Mouse (Mus musculus): ENCODE measurements at regions not wholly inside any gene's neighbourhood (a gene's known extent, or its start where the extent isn't known, plus 50 kb on each side); places are given as distances from the start of the nearest gene placed in this dataset.

DNA sequence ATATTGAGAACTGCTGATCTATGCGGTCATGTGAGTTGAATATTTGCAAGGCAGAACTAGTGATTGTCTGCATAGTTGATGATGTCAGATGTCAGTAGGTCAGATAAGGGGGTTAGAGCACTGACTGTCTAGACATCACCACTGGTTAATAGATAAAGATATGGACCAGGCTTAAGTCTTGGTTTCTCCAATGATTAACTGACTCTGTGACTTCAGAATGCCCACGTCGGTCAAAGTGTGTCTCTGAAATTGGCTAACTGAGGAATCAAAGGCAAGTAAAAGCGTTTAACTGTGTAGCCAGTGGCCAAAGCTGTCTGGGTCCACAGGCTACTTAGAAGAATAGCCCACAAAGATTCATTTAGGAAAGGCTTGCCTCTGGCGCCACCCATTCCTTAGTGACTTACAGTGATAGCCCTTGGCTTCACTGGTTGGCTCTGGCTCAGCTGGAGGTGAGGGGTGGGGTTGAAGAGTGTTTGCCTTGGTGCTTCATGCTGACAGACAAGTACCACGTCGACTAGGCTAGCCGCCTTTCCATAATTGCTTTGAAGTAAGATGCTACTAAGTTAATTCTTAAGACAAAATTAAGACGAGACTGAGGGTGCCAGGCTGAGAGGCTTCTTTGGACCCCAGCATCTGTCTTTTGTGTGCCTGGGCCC lies 463.1 kb downstream of the Insc start:
- TF ChIP-seq POLR2A (IDR thresholded peaks at IDR 0.05; ENCODE audit: low read depth, low read length) = no peak
- TF ChIP-seq CTCF (IDR thresholded peaks at IDR 0.05; ENCODE audit: borderline replicate concordance, insufficient read depth, low read length) = no peak
